Mouse (Mus musculus): ENCODE results near the gene Vamp9.

Vamp9 gene

GRCm38 (mm10) chr5:99978699-99979442 lies 72.8 kb downstream of the Vamp9 start, which contains the start of the genes Hnrnpd and 4930524J08Rik:
Gene Hnrnpd (minus strand): TSS chr5:99978938.
Gene 4930524J08Rik (plus strand): TSS chr5:99979061.
- H3K4me1 ChIP-seq (replicated peaks; ENCODE audit: low read depth, low read length): peaks cover 28% of the 10 kb centered on the region
- peak within 1 kb of the TSS; percentile 94 for H3K4me3 ChIP-seq (replicated peaks; ENCODE audit: low read length)
- peaks cover 33% of the 10 kb centered on the region for H3K36me3 ChIP-seq (ENCODE audit: insufficient read depth, low read length)
- H3K9me3 ChIP-seq (ENCODE audit: low read length): no peaks in the 10 kb centered on the region
- no peaks in the 10 kb centered on the region for H3K27me3 ChIP-seq (ENCODE audit: insufficient read depth, low read length)
- TF ChIP-seq CTCF (conservative IDR thresholded peaks at IDR 0.05; ENCODE audit: low read length): no peak

GRCm38 (mm10) chr5:99983452-99984061 lies 77.5 kb downstream of the Vamp9 start:
- no peak overlapping the region for H3K4me3 ChIP-seq (replicated peaks; ENCODE audit: low read length)
- no peaks in the 10 kb centered on the region for H3K36me3 ChIP-seq (ENCODE audit: insufficient read depth, low read length)
- H3K4me1 ChIP-seq (replicated peaks; ENCODE audit: low read depth, low read length): peaks cover 4% of the 10 kb centered on the region
- H3K9me3 ChIP-seq (ENCODE audit: low read length): peaks cover 18% of the 10 kb centered on the region
- no peaks in the 10 kb centered on the region for H3K27me3 ChIP-seq (ENCODE audit: insufficient read depth, low read length)
- TF ChIP-seq CTCF (conservative IDR thresholded peaks at IDR 0.05; ENCODE audit: low read length) (no peak), NANOG (IDR thresholded peaks at IDR 0.05; ENCODE audit: borderline replicate concordance, low read length) (no peak), POU5F1 (IDR thresholded peaks at IDR 0.05; ENCODE audit: borderline replicate concordance, low read length) (no peak)

GRCm38 (mm10) chr5:99994166-99994565 lies 88.1 kb downstream of the Vamp9 start:
- peaks cover 3% of the 10 kb centered on the region; the same call in 1 of the 2 replicates for H3K27me3 ChIP-seq (ENCODE audit: insufficient read depth, low read length)
- TF ChIP-seq POU5F1 (IDR thresholded peaks at IDR 0.05; ENCODE audit: borderline replicate concordance, low read length) (no peak), NANOG (IDR thresholded peaks at IDR 0.05; ENCODE audit: borderline replicate concordance, low read length) (no peak), CTCF (conservative IDR thresholded peaks at IDR 0.05; ENCODE audit: low read length) (no peak)
- H3K4me1 ChIP-seq (replicated peaks; ENCODE audit: low read depth, low read length): no peaks in the 10 kb centered on the region
- no peaks in the 10 kb centered on the region for H3K36me3 ChIP-seq (ENCODE audit: insufficient read depth, low read length)
- peaks cover 38% of the 10 kb centered on the region for H3K9me3 ChIP-seq (ENCODE audit: low read length)
- no peak overlapping the region for H3K4me3 ChIP-seq (replicated peaks; ENCODE audit: low read length)

GRCm38 (mm10) chr5:99994680-99995079 lies 88.6 kb downstream of the Vamp9 start:
- Histone ChIP-seq H3K27me3 (ENCODE audit: insufficient read depth, low read length) (peaks cover 3% of the 10 kb centered on the region; the same call in 1 of the 2 replicates), H3K36me3 (ENCODE audit: insufficient read depth, low read length) (no peaks in the 10 kb centered on the region), H3K4me3 (replicated peaks; ENCODE audit: low read length) (no peak overlapping the region), H3K4me1 (replicated peaks; ENCODE audit: low read depth, low read length) (peaks cover under 1% of the 10 kb centered on the region; the same call in 1 of the 2 replicates), H3K9me3 (ENCODE audit: low read length) (peaks cover 38% of the 10 kb centered on the region)
- TF ChIP-seq CTCF (conservative IDR thresholded peaks at IDR 0.05; ENCODE audit: low read length) (no peak), POU5F1 (IDR thresholded peaks at IDR 0.05; ENCODE audit: borderline replicate concordance, low read length) (no peak), NANOG (IDR thresholded peaks at IDR 0.05; ENCODE audit: borderline replicate concordance, low read length) (no peak)

GRCm38 (mm10) chr5:100000048-100000447 lies 94.0 kb downstream of the Vamp9 start:
- TF ChIP-seq NANOG (IDR thresholded peaks at IDR 0.05; ENCODE audit: borderline replicate concordance, low read length) (no peak), CTCF (conservative IDR thresholded peaks at IDR 0.05; ENCODE audit: low read length) (no peak), POU5F1 (IDR thresholded peaks at IDR 0.05; ENCODE audit: borderline replicate concordance, low read length) (no peak)
- Histone ChIP-seq H3K36me3 (ENCODE audit: insufficient read depth, low read length) (no peaks in the 10 kb centered on the region), H3K27me3 (ENCODE audit: insufficient read depth, low read length) (peaks cover 6% of the 10 kb centered on the region), H3K4me3 (replicated peaks; ENCODE audit: low read length) (peak overlapping the region; percentile 57), H3K9me3 (ENCODE audit: low read length) (peaks cover 17% of the 10 kb centered on the region), H3K4me1 (replicated peaks; ENCODE audit: low read depth, low read length) (peaks cover 10% of the 10 kb centered on the region)

GRCm38 (mm10) chr5:100000500-100000899 lies 94.4 kb downstream of the Vamp9 start:
- no peak for TF ChIP-seq NANOG (IDR thresholded peaks at IDR 0.05; ENCODE audit: borderline replicate concordance, low read length)
- TF ChIP-seq CTCF (conservative IDR thresholded peaks at IDR 0.05; ENCODE audit: low read length): no peak
- no peak for TF ChIP-seq POU5F1 (IDR thresholded peaks at IDR 0.05; ENCODE audit: borderline replicate concordance, low read length)
- peaks cover 14% of the 10 kb centered on the region for H3K9me3 ChIP-seq (ENCODE audit: low read length)
- no peak overlapping the region for H3K4me3 ChIP-seq (replicated peaks; ENCODE audit: low read length)
- peaks cover 10% of the 10 kb centered on the region for H3K4me1 ChIP-seq (replicated peaks; ENCODE audit: low read depth, low read length)
- peaks cover 6% of the 10 kb centered on the region for H3K27me3 ChIP-seq (ENCODE audit: insufficient read depth, low read length)
- H3K36me3 ChIP-seq (ENCODE audit: insufficient read depth, low read length): no peaks in the 10 kb centered on the region
